Mouse (Mus musculus) E14TG2a.4 (cell line): ENCODE data around the gene Rabep2.

Experiments
- CTCF ChIP-seq: conservative IDR thresholded peaks from 2 replicates; pipeline ENCODE4 v1.5.1; 2014; ENCODE audit warnings: low read length
- NANOG ChIP-seq: IDR thresholded peaks from 2 replicates; pipeline ENCODE4 v1.6.1; 2014; ENCODE audit warnings: borderline replicate concordance, low read length, mixed read lengths
- POU5F1 ChIP-seq: IDR thresholded peaks from 2 replicates; pipeline ENCODE4 v1.6.1; 2014; ENCODE audit warnings: low read length, borderline replicate concordance

GRCm38 (mm10) chr7:126428154-126428553 lies 405 bp upstream of the Rabep2 start:
- TF ChIP-seq CTCF (no peak), POU5F1 (no peak), NANOG (no peak)
